Mouse (Mus musculus) embryo, embryonic 11.5 days (tissue): ENCODE measurements at regions not wholly inside any gene's neighbourhood (a gene's known extent, or its start where the extent isn't known, plus 50 kb on each side); places are given as distances from the start of the nearest gene placed in this dataset.

ENCODE experiments used
- DNase-seq: peaks from one replicate; pipeline ENCODE4 v3.0.0-alpha.2; 2012; ENCODE audit warnings: low read depth, low spot score

DNA sequence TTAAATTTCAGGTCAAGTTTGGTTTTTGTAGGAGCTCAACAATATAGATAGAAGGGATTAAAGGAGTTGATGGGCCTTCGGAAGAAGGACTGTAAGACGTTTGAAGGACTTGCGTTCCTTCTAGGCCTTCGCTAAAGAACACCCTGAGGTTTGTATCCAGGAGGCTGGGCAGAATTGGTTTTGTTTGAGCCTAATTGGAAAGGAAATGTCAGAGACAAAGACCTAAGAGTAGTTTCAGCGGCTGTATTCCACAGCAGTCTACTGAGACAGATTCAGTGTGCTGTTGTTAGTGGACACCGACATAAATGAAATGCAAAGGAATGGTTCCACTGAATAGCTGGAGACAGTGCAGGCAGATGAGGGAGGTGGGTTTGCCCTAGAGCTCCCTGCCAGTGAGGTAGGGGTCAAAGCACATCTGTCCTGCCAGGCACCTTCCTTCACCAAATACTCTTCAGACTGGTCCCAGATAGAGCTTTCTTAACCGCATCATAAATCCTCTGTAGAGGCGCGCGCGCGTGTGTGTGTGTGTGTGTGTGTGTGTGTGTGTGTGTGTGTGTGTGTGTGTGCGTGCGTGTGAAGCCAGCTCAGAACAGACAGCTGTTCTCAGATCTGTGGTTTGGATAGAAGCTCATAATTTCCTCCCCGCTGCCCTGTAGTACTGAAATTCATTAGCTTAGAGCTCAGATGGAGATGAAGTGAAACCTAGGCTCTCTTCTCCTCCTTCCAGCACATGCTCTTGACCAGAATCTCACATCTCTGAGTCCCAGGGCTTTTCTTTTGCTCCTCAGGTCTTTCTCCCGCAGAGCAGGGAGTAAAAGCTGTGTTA lies 209.7 kb downstream of the Ktn1 start:
- no peak for DNase-seq

DNA sequence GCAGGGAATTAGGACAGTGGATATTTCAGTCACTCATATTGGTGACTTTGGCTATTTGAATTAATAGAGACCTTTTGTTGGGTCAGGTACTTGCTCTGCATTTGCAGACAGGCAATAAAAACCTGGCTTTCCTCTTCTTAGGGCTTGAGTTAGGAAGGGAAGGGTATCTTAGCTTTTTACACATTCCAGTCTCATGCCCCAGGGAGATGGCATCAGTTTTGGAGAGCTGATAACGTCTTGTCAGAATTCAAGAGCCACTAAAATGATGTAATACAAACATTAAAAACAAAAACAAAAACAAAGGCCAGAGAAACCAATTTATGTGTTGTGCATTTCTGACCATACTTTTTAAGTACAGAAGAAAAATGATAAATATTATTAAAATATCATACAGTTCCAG lies 214.3 kb downstream of the Ktn1 start:
- no peak for DNase-seq

DNA sequence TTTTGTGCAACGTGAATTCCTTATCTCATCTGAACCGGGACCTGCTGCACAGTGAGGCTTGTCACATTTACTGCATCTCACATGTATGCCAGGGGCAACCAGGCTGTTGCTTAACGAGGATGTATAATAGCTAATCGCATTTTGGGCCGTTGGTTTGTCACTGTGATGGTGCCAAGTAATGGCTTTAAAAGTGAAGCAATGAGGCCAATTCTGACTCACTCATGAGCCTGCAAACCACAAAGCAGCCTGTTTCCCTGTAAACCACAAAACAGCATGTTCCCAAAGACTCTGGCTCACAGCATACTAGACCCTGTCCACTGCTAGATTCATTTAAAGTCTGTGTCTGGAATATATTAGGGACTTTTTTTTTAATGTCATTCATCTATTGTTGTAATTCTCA lies 214.8 kb downstream of the Ktn1 start:
- no peak for DNase-seq

DNA sequence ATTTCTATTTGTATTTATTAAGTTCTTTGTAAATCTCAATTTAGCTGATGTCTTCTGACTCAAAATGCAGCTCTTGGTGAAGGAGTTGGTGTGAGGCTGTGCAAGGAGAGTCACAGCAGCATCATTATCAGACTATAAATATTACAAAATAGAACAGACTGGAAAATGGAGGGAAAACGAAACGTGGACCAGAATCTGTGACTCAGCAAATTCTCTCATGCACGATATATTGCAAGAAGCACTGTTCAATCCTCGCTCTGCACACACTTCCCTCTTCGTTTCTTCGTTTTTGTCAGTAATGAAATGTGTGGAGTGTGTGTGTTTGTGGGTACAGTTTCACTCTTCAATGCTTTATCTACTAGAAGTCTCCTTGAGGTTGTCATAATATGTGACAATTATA lies 215.5 kb downstream of the Ktn1 start:
- DNase-seq: no peak

DNA sequence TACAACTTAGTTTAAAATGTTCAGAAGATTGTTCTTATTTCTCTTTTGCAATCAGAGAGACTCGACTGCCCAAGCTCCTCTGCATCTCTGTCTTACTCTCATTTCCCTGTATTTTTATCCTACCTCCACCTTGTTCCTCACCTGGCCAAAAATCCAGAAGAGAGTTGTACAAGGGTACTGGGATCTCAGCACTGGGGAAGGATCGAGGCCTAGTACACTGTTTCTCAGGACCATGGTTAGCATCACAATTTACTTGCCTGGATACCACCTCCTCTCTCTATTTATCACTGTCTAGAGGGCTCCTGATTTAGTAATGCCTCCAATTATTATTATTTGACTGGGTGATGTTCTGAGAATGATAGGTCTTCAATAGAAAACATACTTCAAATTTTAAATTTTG lies 218.8 kb downstream of the Ktn1 start:
- no peak for DNase-seq

- no peak for DNase-seq
These were observed 220.1 kb downstream of the Ktn1 start for GRCm38 (mm10) chr14:47868258-47868780.

DNA sequence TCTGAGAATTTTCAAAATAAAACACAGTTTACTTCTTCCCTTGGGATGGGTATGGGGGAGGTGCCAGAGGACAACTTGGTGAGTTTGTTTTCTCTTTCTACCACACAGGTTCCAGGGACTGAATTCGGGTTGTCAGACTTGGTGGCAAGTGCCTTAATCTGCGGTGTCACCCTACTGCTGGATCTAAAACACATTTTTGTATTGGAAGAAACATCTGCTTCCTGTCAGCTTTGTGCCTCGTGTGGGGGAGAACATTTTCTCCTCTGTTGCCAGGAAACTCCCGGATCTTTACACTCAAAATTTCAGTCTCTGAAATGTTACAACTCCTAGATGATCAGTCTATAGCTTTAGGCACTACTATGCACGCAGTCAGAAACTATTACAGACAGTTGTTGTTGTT lies 228.3 kb downstream of the Ktn1 start:
- no peak for DNase-seq

DNA sequence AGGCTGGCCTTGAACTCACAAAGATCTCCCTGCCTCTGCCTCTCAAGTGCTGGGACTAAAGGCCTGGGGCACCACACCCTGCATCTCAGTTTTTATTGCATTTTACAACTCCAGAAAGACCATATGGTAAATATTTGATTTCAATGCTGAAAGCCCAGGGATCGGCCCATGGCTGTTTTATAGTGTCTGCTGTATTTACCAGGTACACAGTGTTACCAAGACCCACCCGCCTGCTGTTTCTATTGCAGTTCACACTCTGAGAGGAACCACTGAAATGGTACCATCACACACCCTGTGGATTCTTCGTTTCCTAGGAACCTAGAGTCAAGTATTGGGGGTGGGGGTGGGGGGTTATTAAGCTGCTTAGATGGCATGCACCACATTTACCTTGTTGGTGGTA lies 228.9 kb downstream of the Ktn1 start:
- DNase-seq: no peak

DNA sequence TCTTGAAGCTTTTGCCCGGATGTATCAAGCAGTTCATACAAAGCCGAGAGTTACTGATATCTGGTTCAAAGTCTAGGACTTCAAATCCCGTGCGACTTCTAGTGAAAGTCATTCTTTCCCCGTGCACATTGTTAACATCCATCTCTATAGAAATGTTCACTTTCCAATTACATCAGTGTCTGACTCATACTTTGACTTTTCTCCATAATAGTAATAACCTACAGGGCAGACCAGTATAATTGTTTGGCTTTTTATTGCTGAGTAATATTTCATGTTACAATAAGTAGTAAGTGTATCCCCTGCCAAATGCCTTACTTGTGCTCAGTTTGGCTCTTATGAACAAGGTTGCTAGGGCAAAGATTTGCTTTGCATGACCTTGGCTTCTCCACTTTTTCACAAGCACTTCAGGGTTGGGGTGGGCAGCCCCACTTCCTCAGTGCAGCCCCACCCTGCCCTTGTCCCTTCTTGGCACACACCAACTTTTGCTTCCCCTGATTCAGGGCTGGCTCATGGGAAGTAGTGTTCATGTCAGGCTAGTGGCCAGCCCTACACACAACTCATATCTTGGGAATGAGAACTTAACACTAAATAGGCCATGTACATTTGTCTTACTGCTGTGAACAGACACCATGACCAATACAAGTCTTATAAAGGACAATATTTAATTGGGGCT lies 229.7 kb downstream of the Ktn1 start:
- DNase-seq: no peak

DNA sequence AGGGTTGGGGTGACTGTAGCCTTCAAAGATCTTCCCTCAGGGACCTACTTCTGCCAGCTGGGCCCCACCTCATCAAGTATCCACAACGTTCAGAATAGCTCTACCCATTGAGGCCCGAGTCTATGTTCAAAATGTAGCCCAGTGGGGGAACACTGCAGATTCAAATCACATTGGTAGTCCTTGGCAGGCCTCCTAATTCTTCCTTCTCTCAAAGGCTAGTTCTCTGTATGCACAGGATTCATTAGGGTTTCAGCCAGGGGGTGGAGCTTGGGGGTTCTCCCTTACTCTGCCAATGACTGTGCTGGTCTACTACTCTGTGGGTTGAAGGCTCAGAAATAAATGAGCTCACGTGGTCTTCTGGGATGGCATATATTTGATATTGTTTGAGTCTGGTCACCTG lies 235.3 kb upstream of the Peli2 start:
- no peak for DNase-seq

- DNase-seq: no peak
These were observed 230.1 kb upstream of the Peli2 start for GRCm38 (mm10) chr14:47890251-47891198.

GRCm38 (mm10) chr14:47896581-47896980 lies 224.0 kb upstream of the Peli2 start:
- no peak for DNase-seq

GRCm38 (mm10) chr14:47897907-47898530 lies 222.6 kb upstream of the Peli2 start:
- no peak for DNase-seq

DNA sequence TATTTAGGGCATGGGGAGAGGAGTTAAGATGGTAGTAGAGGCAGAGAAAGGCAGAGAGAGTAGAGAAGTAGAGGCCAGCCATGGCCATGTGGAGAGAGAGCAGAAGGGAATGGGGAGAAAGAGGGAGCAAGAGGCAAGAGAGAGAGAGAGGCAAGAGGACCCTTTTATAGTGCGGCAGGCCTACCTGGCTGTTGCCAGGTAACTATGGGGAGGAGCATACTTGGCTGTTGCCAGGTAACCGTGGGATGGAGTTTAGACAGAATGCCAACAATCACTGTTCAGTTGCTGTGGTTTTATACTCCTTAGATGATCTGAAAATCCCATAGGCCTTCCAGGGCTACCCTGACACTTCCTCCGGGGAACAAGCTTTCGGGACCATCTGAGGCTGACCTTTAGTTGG lies 222.0 kb upstream of the Peli2 start:
- no peak for DNase-seq

DNA sequence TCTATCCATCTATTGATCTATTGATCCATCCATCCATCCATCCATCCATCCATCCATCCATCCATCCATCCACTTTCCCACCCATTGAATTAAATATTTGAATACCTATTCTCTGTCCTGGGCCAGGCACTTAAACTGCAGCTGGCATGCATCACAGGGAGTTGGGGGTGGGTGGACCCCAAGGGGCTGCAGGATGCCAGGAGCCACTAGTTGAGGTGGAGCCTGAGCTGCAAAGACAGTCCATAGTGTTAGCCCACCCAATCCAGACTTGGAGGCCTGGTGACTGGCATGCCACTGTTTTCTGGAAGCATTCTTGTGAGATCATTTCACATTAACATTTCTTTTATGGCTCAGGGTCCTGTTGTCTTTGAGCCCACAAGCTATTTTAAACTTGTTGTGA lies 215.3 kb upstream of the Peli2 start:
- no peak for DNase-seq

- DNase-seq: no peak
These were observed 211.5 kb upstream of the Peli2 start for GRCm38 (mm10) chr14:47909129-47909528.

DNA sequence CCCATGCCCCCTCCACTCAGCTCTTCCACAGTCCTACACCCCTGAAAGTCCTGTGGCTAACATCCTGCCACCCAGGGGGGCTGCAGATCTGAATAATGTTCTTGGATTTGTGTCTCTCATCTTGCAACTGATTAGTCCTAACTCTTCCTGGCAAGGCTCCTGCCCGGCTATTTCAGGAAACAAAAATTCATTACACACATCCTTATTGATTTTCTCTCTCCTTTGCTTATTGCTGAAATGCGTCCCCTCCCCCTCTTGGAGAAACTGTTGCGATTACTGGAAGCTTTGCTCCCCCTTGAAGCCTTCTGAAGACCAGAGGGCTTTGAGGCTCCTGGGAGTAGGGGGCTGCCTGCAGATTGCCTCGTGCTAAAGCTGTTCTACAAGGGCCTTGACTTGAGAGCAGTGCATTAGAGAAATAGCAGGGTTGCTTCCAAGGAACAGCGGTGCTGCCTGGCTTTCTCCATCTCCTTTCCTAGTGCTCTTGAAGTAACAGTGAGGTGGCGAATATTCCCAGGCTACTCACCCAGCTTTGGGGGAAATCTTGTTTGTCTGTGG lies 209.8 kb upstream of the Peli2 start:
- DNase-seq: no peak

GRCm38 (mm10) chr14:47911546-47912545 lies 208.8 kb upstream of the Peli2 start:
- no peak for DNase-seq

GRCm38 (mm10) chr14:47915621-47916020 lies 205.0 kb upstream of the Peli2 start:
- no peak for DNase-seq
